Mouse (Mus musculus): ENCODE data around the gene Vmp1.
A peak's percentile ranks its signal among the peaks of the same experiment; 100 is the strongest.

Vmp1 gene

GRCm38 (mm10) chr11:86671041-86671675 lies 12.5 kb downstream of the Vmp1 start:
- DNase-seq (ENCODE audit: low spot score in 2 of 2) = no peak

GRCm38 (mm10) chr11:86668169-86668568 lies 15.5 kb downstream of the Vmp1 start:
- no peak for DNase-seq (ENCODE audit: low spot score in 2 of 2)

- DNase-seq (ENCODE audit: low spot score in 2 of 2) = no peak
Observed at GRCm38 (mm10) chr11:86667553-86667952, 16.1 kb downstream of the Vmp1 start.

- DNase-seq (ENCODE audit: low spot score in 2 of 2) = no peak
Observed at GRCm38 (mm10) chr11:86664406-86664805, 19.2 kb downstream of the Vmp1 start.

GRCm38 (mm10) chr11:86663977-86664376 lies 19.7 kb downstream of the Vmp1 start:
- no peak for DNase-seq (ENCODE audit: low spot score in 2 of 2)

GRCm38 (mm10) chr11:86662986-86663895 lies 20.4 kb downstream of the Vmp1 start:
- no peak for DNase-seq (ENCODE audit: low spot score in 2 of 2)

GRCm38 (mm10) chr11:86657863-86658262 lies 25.8 kb downstream of the Vmp1 start:
- no peak for DNase-seq (ENCODE audit: low spot score in 2 of 2)

- DNase-seq (ENCODE audit: low spot score in 2 of 2) = no peak
Observed at GRCm38 (mm10) chr11:86656849-86657567, 26.6 kb downstream of the Vmp1 start.

GRCm38 (mm10) chr11:86655671-86656070 lies 28.0 kb downstream of the Vmp1 start:
- no peak for DNase-seq (ENCODE audit: low spot score in 2 of 2)

- no peak for DNase-seq (ENCODE audit: low spot score in 2 of 2)
Observed at GRCm38 (mm10) chr11:86654096-86654495, 29.5 kb downstream of the Vmp1 start.

GRCm38 (mm10) chr11:86653446-86653845 lies 30.2 kb downstream of the Vmp1 start:
- DNase-seq (ENCODE audit: low spot score in 2 of 2) = peak in 1 of 2 experiments; percentile 26

GRCm38 (mm10) chr11:86652578-86652979 lies 31.1 kb downstream of the Vmp1 start:
- no peak for DNase-seq (ENCODE audit: low spot score in 2 of 2)

- no peak for DNase-seq (ENCODE audit: low spot score in 2 of 2)
Observed at GRCm38 (mm10) chr11:86650676-86651075, 33.0 kb downstream of the Vmp1 start.

GRCm38 (mm10) chr11:86649542-86649941 lies 34.1 kb downstream of the Vmp1 start:
- DNase-seq (ENCODE audit: low spot score in 2 of 2) = no peak

GRCm38 (mm10) chr11:86647706-86648447 lies 35.8 kb downstream of the Vmp1 start:
- DNase-seq (ENCODE audit: low spot score in 2 of 2) = no peak

- DNase-seq (ENCODE audit: low spot score in 2 of 2) = no peak
Observed at GRCm38 (mm10) chr11:86646885-86647459, 36.7 kb downstream of the Vmp1 start.

- no peak for DNase-seq (ENCODE audit: low spot score in 2 of 2)
Observed at GRCm38 (mm10) chr11:86646136-86646834, 37.4 kb downstream of the Vmp1 start.

- no peak for DNase-seq (ENCODE audit: low spot score in 2 of 2)
Observed at GRCm38 (mm10) chr11:86644553-86644952, 39.1 kb downstream of the Vmp1 start.

GRCm38 (mm10) chr11:86641714-86642113 lies 41.9 kb downstream of the Vmp1 start:
- DNase-seq (ENCODE audit: low spot score in 2 of 2) = no peak

- no peak for DNase-seq (ENCODE audit: low spot score in 2 of 2)
Observed at GRCm38 (mm10) chr11:86637697-86638096, 45.9 kb downstream of the Vmp1 start.

GRCm38 (mm10) chr11:86634396-86634795 lies 49.2 kb downstream of the Vmp1 start:
- DNase-seq (ENCODE audit: low spot score in 2 of 2) = no peak
